Mouse (Mus musculus) thymus, adult 2 months (tissue): ENCODE data around the gene Gm49361. TPM values are rescaled to one million over a fixed set of nuclear protein-coding genes. Genes with fewer than 3 reads are reported as not detected.
A peak's percentile ranks its signal among the peaks of the same experiment; 100 is the strongest.

Experiments
- DNase-seq: peaks from one replicate; pipeline ENCODE4 v3.0.0; 2021
- H3K27ac ChIP-seq: fragments of 200-500 bp; 2 replicates; pipeline ENCODE4 v1.5.1; 2012; ENCODE audit warnings: low read length, control low read depth; ENCODE audit not compliant: control insufficient read depth, insufficient read depth
- H3K27me3 ChIP-seq: fragments of 200-500 bp; 2 replicates; pipeline ENCODE4 v1.6.1; 2012; ENCODE audit warnings: mild to moderate bottlenecking, low read length, moderate library complexity, mixed read lengths; ENCODE audit not compliant: control insufficient read depth, insufficient read depth
- H3K36me3 ChIP-seq: fragments of 200-500 bp; 2 replicates; pipeline ENCODE4 v1.6.1; 2012; ENCODE audit warnings: mild to moderate bottlenecking, low read length, moderate library complexity; ENCODE audit not compliant: control insufficient read depth, insufficient read depth
- H3K4me1 ChIP-seq: fragments of 200-500 bp; replicated peaks from 2 replicates; pipeline ENCODE4 v1.6.1; 2012; ENCODE audit warnings: low read length; ENCODE audit not compliant: control insufficient read depth, insufficient read depth
- H3K4me3 ChIP-seq: fragments of 200-500 bp; 2 replicates; pipeline ENCODE4 v1.5.1; 2012; ENCODE audit warnings: mild to moderate bottlenecking, low read length, control low read depth, moderate library complexity; ENCODE audit not compliant: control insufficient read depth, insufficient read depth
- CTCF ChIP-seq: fragments of 200-500 bp; IDR thresholded peaks from 2 replicates; pipeline ENCODE4 v1.5.1; 2012; ENCODE audit warnings: mild to moderate bottlenecking, control low read depth, low read length, moderate library complexity, borderline replicate concordance; ENCODE audit not compliant: control insufficient read depth, poor library complexity, insufficient read depth; ENCODE audit errors: extremely low read depth
- POLR2A ChIP-seq: fragments of 200-500 bp; IDR thresholded peaks from 2 replicates; pipeline ENCODE4 v1.6.1; 2012; ENCODE audit warnings: mild to moderate bottlenecking, low read length, control low read depth, moderate library complexity; ENCODE audit not compliant: control insufficient read depth, poor library complexity, insufficient read depth; ENCODE audit errors: extremely low read depth
- WGBS: fragments of 180-500 bp; shearing (Covaris S2); methylation state at CpG from one replicate; pipeline ENCODE4 v1.1.7; 2018; 5-methylcytosine and 5-hydroxymethylcytosine counted together
- polyA plus RNA-seq: library from polyadenylated mRNA; depleted of rRNA; stranded (reverse); fragments of >200 nt; gene quantifications from 2 replicates; pipeline ENCODE4 v1.2.3, GENCODE M21; 2012

Gm49361 gene
- polyA plus RNA-seq, 1 experiment, result not detected

GRCm38 (mm10) chr14:57732668-57733293, 13.1 kb downstream of the Gm49361 start:
- no peak for DNase-seq
- H3K4me3 ChIP-seq, result no peak overlapping the region
- TF ChIP-seq POLR2A, result no peak
- no peak for TF ChIP-seq CTCF
- no peaks in the 10 kb centered on the region for H3K27me3 ChIP-seq
- peaks cover 22% of the 10 kb centered on the region for H3K4me1 ChIP-seq
- 94% methylated on average over 6 of the region's 6 CpGs for WGBS
- H3K27ac ChIP-seq, result no peak overlapping the region
- H3K36me3 ChIP-seq, result no peaks in the 10 kb centered on the region

GRCm38 (mm10) chr14:57730527-57730926, 15.4 kb downstream of the Gm49361 start:
- TF ChIP-seq CTCF (no peak), POLR2A (no peak)
- 59% methylated on average over 9 of the region's 9 CpGs for WGBS
- Histone ChIP-seq H3K4me1 (peaks cover 22% of the 10 kb centered on the region), H3K27ac (peak overlapping the region; percentile 49), H3K4me3 (no peak overlapping the region), H3K36me3 (no peaks in the 10 kb centered on the region), H3K27me3 (no peaks in the 10 kb centered on the region)
- peak; percentile 11 for DNase-seq

- Histone ChIP-seq H3K4me1 (peaks cover 22% of the 10 kb centered on the region), H3K36me3 (no peaks in the 10 kb centered on the region), H3K27me3 (no peaks in the 10 kb centered on the region), H3K4me3 (no peak overlapping the region), H3K27ac (peak overlapping the region; percentile 49)
- TF ChIP-seq CTCF (no peak), POLR2A (no peak)
- WGBS, result 21% methylated on average over 5 of the region's 5 CpGs
- DNase-seq, result peak; percentile 35
These were observed 15.9 kb downstream of the Gm49361 start for GRCm38 (mm10) chr14:57729975-57730499.

GRCm38 (mm10) chr14:57729364-57729763, 16.5 kb downstream of the Gm49361 start:
- H3K27me3 ChIP-seq, result no peaks in the 10 kb centered on the region
- H3K27ac ChIP-seq, result peak overlapping the region; percentile 49
- H3K36me3 ChIP-seq, result no peaks in the 10 kb centered on the region
- H3K4me1 ChIP-seq, result peaks cover 24% of the 10 kb centered on the region
- peak; percentile 19 for DNase-seq
- TF ChIP-seq POLR2A (no peak), CTCF (no peak)
- H3K4me3 ChIP-seq, result no peak overlapping the region
- 21% methylated on average over 8 of the region's 8 CpGs for WGBS

- no peak overlapping the region for H3K4me3 ChIP-seq
- H3K4me1 ChIP-seq, result peaks cover 23% of the 10 kb centered on the region
- WGBS, result 95% methylated on average over 8 of the region's 8 CpGs
- H3K36me3 ChIP-seq, result no peaks in the 10 kb centered on the region
- H3K27ac ChIP-seq, result no peak overlapping the region
- TF ChIP-seq CTCF, result no peak
- no peak for TF ChIP-seq POLR2A
- no peak for DNase-seq
- H3K27me3 ChIP-seq, result no peaks in the 10 kb centered on the region
These were observed 19.7 kb downstream of the Gm49361 start for GRCm38 (mm10) chr14:57726172-57726571.

- TF ChIP-seq CTCF (no peak), POLR2A (no peak)
- WGBS, result 40% methylated on average over 4 of the region's 4 CpGs
- Histone ChIP-seq H3K4me1 (peaks cover 8% of the 10 kb centered on the region), H3K27ac (no peak overlapping the region), H3K4me3 (no peak overlapping the region), H3K36me3 (no peaks in the 10 kb centered on the region), H3K27me3 (no peaks in the 10 kb centered on the region)
- no peak for DNase-seq
These were observed 21.4 kb downstream of the Gm49361 start for GRCm38 (mm10) chr14:57724473-57724872.

GRCm38 (mm10) chr14:57718245-57718644, 27.7 kb downstream of the Gm49361 start:
- Histone ChIP-seq H3K27ac (no peak overlapping the region), H3K4me3 (no peak overlapping the region), H3K27me3 (no peaks in the 10 kb centered on the region), H3K4me1 (no peaks in the 10 kb centered on the region), H3K36me3 (no peaks in the 10 kb centered on the region)
- TF ChIP-seq POLR2A (no peak), CTCF (no peak)
- 80% methylated on average over 4 of the region's 4 CpGs for WGBS
- DNase-seq, result no peak
